Mouse (Mus musculus) fibroblast of lung, adult 2 months (primary cell): Measurements from ENCODE around the gene B9d2.

Source experiments
- DNase-seq: peaks from one replicate; pipeline ENCODE4 v3.0.0-alpha.2; 2011; ENCODE audit warnings: low read depth

Gene B9d2

GRCm38 (mm10) chr7:25674719-25675300, 5.8 kb upstream of the B9d2 start, which contains the start of gene Tmem91:
Gene Tmem91, minus strand, starts transcription at chr7:25675166.
- DNase-seq, result no peak

- no peak for DNase-seq
Observed at GRCm38 (mm10) chr7:25675405-25675804, 5.2 kb upstream of the B9d2 start.

- DNase-seq, result peak; percentile 78
Observed at GRCm38 (mm10) chr7:25676085-25676781, 4.3 kb upstream of the B9d2 start.

GRCm38 (mm10) chr7:25677013-25677412, 3.6 kb upstream of the B9d2 start:
- no peak for DNase-seq

GRCm38 (mm10) chr7:25679971-25680370, 609 bp upstream of the B9d2 start:
- DNase-seq, result no peak

GRCm38 (mm10) chr7:25681341-25682231, 1.0 kb downstream of the B9d2 start:
- DNase-seq, result no peak

- DNase-seq, result no peak
Observed at GRCm38 (mm10) chr7:25683474-25684180, 3.0 kb downstream of the B9d2 start.

GRCm38 (mm10) chr7:25684659-25685058, 4.1 kb downstream of the B9d2 start:
- no peak for DNase-seq

GRCm38 (mm10) chr7:25685926-25686470, 5.4 kb downstream of the B9d2 start:
- DNase-seq, result no peak

- DNase-seq, result no peak
Observed at GRCm38 (mm10) chr7:25686680-25687531, 6.3 kb downstream of the B9d2 start, which contains the start of gene Tgfb1. Gene Tgfb1, plus strand, starts transcription at chr7:25687002.

GRCm38 (mm10) chr7:25687811-25688401, 7.3 kb downstream of the B9d2 start:
- DNase-seq, result no peak

GRCm38 (mm10) chr7:25688810-25689586, 8.4 kb downstream of the B9d2 start:
- peak; percentile 69 for DNase-seq

GRCm38 (mm10) chr7:25689603-25690021, 9.0 kb downstream of the B9d2 start:
- DNase-seq, result no peak

GRCm38 (mm10) chr7:25690051-25690450, 9.5 kb downstream of the B9d2 start:
- DNase-seq, result no peak

GRCm38 (mm10) chr7:25694104-25694503, 13.5 kb downstream of the B9d2 start:
- DNase-seq, result no peak

GRCm38 (mm10) chr7:25699851-25700250, 19.3 kb downstream of the B9d2 start:
- DNase-seq, result no peak

- DNase-seq, result no peak
Observed at GRCm38 (mm10) chr7:25700732-25701131, 20.2 kb downstream of the B9d2 start.

GRCm38 (mm10) chr7:25702350-25702749, 21.8 kb downstream of the B9d2 start:
- DNase-seq, result no peak

GRCm38 (mm10) chr7:25703793-25704494, 23.4 kb downstream of the B9d2 start:
- DNase-seq, result no peak
